Mouse (Mus musculus): ENCODE measurements around the gene Tnfsf4.

Tnfsf4 gene

DNA sequence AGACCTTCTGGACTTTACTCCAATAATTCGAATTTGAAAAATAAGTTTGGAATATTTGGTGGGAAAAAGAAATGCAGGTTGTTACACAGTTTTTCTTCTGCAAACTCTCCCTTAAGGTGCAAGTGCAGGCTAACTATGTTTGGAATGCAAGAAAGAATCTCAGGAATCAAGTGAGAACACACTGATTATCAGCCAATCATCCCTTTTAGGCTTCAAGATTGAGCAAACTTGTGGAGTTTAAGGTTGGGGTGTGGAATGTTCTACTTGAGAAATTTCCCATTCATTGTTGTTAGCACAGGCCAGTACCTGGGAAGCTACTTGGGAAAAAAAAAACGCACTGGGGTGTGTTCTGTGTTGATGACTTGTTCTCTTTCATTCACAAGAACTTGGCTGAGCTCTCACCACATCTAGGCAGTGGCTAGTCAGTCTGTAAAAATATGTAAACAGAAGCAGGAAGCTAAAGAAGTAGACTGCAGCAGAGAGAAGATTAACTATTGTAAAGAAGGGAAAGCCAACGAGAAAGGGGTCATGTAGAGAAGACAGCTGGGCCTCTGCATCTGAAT is 56.6 kb downstream of the Tnfsf4 start:
- no peak for ATAC-seq (ENCODE audit: insufficient number of reproducible peaks, low FRiP score, low TSS enrichment)

- no peak for ATAC-seq (ENCODE audit: insufficient number of reproducible peaks, low FRiP score, low TSS enrichment)
Measured at GRCm38 (mm10) chr1:161452250-161452649, 57.0 kb downstream of the Tnfsf4 start.

DNA sequence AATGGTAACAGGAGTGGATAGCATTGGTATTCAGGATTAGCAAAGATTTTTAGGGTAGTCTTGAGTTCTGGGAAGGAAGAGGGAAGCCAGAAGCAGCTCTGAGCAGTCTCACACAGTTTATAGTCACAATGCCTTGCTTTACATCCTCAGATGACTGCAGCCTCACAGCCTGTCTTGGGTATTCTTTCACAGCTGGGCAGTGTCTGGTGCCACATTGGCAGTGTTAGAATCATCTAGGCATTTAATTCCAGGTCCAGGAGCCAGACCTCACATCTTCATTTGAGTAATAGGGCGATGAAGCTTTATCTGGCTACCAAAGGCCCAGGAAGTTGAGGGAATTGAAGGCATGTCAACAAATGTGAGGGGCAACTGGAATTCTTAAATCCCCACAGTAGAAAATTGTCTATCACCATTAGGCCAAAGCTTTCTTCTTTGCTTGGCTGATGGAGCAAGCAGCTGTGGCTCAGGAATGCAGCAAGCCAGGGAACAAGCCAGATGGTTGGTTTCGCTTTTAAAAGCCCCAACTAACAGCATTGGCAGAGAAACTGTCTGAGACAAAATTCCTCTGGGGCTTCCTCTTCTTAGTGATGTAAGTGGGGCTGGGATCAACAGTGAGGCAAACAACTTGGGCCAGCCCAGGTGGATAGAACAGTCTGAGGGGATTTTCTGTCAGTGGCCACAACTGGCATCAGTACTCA is 68.3 kb downstream of the Tnfsf4 start:
- ATAC-seq (ENCODE audit: insufficient number of reproducible peaks, low FRiP score, low TSS enrichment): no peak
